Mouse (Mus musculus): Measurements from ENCODE around the gene Ggt5. TPM values are rescaled to one million over a fixed set of nuclear protein-coding genes. Genes with fewer than 3 reads are reported as not detected.
A peak's percentile ranks its signal among the peaks of the same experiment; 100 is the strongest.

Gene Ggt5
- total RNA-seq, 2 experiments from 2014 or later: 5.6 to 7.4 TPM

DNA sequence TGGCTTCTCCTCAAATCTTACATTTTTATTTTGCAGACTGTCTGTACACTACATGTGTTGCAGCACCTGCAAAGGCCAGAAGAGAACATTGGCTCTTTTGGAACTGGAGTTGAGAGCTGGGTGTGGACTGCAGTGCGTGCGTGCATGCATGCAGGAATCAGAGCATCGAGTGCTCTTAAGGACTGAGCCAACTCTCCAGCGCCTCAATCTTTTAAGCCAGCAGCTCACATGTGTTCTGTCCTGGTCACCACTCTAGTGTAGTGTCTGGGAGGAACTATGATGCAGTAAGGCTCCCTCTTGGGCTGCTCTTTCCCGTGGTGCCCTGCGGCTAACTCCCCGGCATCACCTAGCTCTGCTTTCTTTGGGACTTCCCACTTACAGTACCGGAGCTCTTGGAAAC lies 56.5 kb downstream of the Ggt5 start:
- no peak for DNase-seq
- intact Hi-C loops (cut with DNase I; ENCODE audit: low total_unique reads): no loop called here

DNA sequence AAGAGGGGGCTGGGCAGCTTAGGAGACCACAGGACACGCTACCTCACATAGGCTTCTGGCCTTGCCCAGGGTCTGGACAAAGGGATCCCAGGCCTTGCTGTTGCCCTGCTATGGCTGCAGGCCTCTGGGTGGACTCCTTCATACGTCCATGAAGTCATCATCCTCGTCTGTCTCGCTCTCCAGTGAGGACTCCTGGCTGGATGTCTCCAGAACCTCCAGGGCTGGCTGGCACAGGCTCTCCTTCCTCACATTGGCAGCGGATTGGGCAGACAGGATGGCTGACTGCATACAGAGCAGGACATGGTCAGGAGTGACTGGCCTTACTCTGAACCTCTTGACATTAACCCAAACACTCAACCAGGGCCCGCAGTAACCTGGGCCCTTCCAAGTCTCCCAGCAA lies 57.3 kb downstream of the Ggt5 start:
- DNase-seq: no peak
- intact Hi-C loops (cut with DNase I; ENCODE audit: low total_unique reads): no loop called here

DNA sequence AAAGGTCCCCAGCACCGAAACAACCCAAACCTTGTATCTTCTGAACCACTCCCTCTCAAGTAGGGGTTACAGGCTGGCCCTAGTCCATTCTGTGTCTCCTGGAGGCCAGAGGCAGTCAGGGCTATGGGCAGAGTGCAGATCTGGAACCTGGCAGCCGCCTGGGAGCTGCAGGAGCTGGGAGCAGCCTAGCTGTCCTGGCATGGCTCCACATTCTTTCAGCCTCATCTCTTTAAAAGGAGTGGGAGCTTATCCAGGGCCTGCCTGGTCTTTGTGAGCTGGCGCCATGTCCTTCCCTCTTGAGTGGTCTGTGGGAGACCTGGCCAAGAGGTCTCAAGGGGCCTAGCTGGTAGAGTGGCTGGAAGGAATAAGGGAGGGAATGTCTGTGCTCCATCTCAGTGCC lies 58.2 kb downstream of the Ggt5 start:
- intact Hi-C loops (cut with DNase I; ENCODE audit: low total_unique reads): no loop called here
- DNase-seq: peak; percentile 71

GRCm38 (mm10) chr10:75648091-75648490 lies 59.0 kb downstream of the Ggt5 start:
- DNase-seq: no peak
- intact Hi-C loops (cut with DNase I; ENCODE audit: low total_unique reads): no loop called here

DNA sequence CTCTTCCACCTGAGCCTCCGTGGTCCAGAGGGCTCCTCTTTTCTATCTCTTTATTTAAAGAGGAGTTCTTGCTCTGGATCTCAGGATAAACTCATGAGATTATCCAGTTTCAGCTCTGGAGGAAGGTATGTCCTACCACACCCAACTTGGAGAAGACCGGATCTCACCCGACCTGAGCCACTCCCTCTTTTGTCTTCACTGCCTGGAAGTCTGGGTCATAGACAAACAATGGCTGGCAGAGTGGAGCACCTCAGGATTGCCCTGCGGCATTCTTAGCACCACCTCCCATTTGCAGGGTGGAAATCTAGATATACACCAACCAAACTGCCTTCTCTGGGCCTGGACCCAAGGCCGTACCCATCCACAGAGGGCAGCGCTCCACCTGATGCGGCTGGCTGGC lies 59.9 kb downstream of the Ggt5 start:
- intact Hi-C loops (cut with DNase I; ENCODE audit: low total_unique reads): no loop called here
- no peak for DNase-seq

DNA sequence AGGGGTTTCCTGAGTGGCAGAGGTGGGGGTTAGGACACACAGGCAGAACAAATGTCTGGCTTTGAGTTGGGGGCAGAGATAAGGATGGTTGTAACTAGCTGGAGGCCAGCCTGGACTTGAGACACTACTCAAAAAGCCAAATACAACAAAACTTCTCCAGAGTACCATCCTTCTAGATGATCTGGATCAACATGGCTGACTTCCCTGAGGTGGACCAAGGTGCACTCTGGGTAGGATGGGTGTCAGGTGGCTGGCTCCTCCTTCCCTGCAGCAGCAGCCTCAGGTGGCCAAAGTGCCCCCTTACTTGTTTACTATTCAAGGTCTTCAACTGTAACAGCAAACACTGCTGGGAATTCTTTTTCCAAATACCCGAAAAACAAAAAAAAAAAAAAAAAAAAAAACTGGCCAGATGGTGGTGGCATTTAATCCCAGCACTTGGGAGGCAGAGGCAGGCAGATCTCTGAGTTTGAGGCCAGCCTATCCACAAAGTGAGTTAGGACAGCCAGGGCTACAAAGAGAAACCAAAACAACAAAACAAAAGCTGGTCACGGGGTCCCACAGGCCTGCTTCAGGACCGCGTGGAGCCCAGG lies 60.4 kb downstream of the Ggt5 start:
- intact Hi-C loops (cut with DNase I; ENCODE audit: low total_unique reads): no loop called here
- no peak for DNase-seq

GRCm38 (mm10) chr10:75650306-75650902 lies 61.3 kb downstream of the Ggt5 start:
- intact Hi-C loops (cut with DNase I; ENCODE audit: low total_unique reads): no loop called here

DNA sequence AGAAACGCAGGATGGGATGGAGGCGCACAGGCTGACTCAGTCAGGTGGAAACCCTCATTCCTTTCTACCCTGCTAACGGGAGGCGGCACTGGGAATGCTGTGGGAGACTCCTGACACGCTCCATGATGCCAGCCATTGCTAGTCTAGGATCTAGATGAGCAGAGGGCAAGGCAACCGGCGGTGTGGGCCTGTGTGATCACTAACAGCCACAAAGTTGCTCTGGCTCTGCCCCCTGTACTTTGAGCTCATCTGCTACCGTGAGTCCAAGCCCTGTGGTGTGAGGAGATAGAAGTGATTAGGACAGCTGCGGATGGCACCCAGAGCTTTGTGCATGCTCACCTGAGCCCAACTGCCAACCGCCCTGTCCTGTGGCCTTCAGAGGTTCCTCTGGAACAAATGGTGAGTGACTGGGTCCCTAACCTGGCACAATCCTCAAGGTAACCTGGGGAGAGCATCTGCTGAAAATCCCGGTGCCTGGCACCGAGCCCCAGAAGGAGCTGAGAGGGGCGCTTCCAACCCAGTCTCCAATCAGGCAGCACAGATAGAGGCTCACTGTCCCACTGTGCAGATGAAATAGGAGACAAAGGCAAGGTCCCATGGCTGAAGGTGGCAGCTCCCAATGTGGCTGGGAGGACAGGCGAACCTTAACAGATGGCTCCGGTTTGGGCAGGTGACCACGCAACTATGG lies 62.4 kb downstream of the Ggt5 start:
- no peak for DNase-seq
- intact Hi-C loops (cut with DNase I; ENCODE audit: low total_unique reads): no loop called here

More at GRCm38 (mm10) chr10:75650306-75650902, 61.3 kb downstream of the Ggt5 start:
- no peak for DNase-seq

DNA sequence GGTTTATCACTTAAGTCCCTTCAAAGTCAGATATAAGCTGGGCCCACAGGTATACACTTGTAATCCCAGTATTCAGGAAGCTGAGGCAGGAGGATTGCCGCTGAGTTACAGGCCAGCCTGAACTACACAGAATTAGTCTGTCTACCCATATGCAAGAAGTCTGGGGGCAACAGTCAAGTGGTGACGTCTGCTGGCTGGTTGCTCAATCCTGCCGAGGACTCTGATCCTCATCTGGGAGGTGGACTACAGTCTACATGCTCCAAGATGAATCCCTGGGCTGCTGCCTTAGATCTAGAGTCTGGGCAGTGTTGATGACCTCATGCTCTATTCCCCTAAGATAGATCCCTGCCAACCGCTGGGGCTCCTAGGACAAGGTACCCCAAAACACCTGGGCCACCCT lies 64.9 kb downstream of the Ggt5 start:
- no peak for DNase-seq
- intact Hi-C loops (cut with DNase I; ENCODE audit: low total_unique reads): no loop called here

DNA sequence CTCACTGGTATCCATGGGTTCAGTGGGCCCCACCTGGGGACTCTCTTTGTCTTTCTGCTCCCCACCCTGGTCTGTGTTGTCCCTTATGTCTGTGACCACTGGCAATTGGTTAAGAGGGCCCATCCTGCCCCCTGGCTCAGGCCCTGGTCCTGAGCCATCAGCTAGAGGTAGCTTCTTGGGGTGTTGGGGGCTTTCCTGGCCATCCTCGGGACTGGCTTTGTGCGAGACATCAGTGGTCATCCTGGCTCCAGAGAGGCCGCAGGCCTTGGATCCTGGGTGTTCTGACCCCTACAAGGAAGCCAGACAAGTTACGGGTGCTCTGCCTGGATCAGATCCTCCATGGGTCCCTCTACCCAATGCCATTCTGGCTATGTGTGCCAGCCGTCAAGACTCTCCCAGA lies 68.0 kb downstream of the Ggt5 start:
- DNase-seq: no peak
- intact Hi-C loops (cut with DNase I; ENCODE audit: low total_unique reads): no loop called here

DNA sequence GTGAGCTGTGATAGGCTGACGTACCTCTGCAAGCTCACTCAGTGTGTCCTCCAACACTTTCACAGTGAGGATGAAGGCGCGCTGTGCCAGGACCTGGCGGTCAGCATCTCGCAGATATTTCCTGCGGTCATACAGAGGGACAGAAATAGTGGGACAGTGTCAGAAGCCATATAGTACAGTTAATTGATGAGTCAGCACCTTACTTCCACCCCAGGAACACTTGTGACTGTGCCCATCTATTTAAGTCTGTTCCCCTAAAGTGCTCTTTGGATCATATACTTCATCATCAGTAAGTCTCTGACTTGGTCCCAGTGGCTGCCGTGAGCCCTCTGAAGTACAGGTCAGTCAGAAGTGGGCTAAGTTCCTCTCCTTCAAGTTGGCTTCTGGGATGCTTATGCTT lies 68.6 kb downstream of the Ggt5 start:
- intact Hi-C loops (cut with DNase I; ENCODE audit: low total_unique reads): no loop called here
- DNase-seq: no peak

DNA sequence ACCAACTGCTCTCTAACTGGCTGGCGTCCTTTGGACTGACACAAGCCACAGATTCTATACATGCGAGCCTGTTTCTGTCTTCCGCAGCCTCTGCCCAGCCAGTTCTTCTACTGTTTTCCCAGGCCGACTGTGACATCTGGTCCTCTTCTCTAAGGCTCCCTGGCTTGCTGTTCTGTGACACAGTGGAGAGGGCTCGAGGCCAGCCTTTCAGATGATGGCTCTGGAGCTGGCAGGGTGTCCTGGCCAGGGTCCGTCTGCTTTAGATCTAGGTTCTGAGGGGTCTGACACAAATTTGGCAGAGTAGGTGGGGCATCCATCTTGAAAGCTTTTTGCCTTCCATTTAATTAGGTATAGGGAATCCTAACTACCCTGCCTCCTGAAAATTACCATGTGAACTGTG lies 72.2 kb downstream of the Ggt5 start:
- DNase-seq: no peak

DNA sequence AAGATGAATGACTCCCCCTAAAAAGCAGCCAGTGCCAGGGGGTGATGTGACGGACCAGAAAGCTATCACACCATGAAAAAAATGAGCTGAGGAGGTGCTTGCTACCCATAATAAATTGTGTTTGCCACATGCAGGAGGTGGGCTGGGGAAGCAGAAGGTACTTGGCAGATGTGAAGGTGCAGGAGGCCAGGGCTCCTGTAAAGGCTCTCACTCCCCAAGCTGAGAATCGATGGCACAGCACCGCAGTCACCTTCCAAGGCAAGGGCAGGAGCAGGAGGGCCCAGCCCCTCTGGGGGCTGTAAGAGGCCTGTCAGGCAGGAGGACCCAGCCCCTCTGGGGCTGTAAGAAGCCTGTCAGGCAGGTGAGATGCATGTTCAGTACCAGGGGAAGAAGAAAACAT lies 72.7 kb downstream of the Ggt5 start:
- no peak for DNase-seq
- intact Hi-C loops (cut with DNase I; ENCODE audit: low total_unique reads): no loop called here

More for the DNA sequence above, 72.2 kb downstream of the Ggt5 start:
- intact Hi-C loops (cut with DNase I; ENCODE audit: low total_unique reads): no loop called here

DNA sequence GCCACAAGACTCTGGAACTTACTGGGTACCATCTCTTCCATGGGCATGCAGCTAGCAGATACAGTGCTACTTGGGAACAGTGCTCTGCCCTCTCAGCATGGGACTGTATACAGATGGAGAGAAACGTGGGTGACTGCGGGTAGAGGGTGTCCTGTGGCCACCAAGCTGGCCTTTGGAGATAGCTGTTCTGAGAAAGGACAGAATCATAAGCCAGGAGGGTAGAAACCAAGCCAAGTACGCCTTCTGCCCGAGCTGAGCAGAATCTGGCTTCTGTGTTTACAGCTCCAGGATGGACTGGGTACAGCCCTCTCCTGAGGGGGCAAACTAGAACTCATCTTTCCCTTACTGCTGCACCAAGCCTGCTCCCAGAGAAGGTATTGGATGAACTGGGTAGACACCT lies 73.4 kb downstream of the Ggt5 start:
- intact Hi-C loops (cut with DNase I; ENCODE audit: low total_unique reads): no loop called here

GRCm38 (mm10) chr10:75664673-75665270 lies 75.6 kb downstream of the Ggt5 start:
- intact Hi-C loops (cut with DNase I; ENCODE audit: low total_unique reads): no loop called here
- no peak for DNase-seq

More for the DNA sequence above, 73.4 kb downstream of the Ggt5 start:
- no peak for DNase-seq

- intact Hi-C loops (cut with DNase I; ENCODE audit: low total_unique reads): no loop called here
Measured at GRCm38 (mm10) chr10:75666451-75667030, 77.4 kb downstream of the Ggt5 start.

More at GRCm38 (mm10) chr10:75666451-75667030, 77.4 kb downstream of the Ggt5 start:
- no peak for DNase-seq

All from gastrocnemius, postnatal 14 days (tissue).